Mouse (Mus musculus) neutrophil, adult 5-6 weeks (primary cell): Measurements from ENCODE around the gene Ly6g6f. TPM values are rescaled to one million over a fixed set of nuclear protein-coding genes. Genes with fewer than 3 reads are reported as not detected.

ENCODE experiments used
- ATAC-seq: fragments of 151-379, 151-347 bp; 2 replicates; pipeline ENCODE4 v1.8.0; 2017; ENCODE audit warnings: mild to moderate bottlenecking, moderate TSS enrichment; ENCODE audit not compliant: insufficient number of reproducible peaks, poor library complexity, low FRiP score, severe bottlenecking; ENCODE audit errors: extremely low read depth
- total RNA-seq: library from RNA; stranded (forward); fragments of 200-1000 nt; gene quantifications from 2 replicates; pipeline ENCODE4 v1.2.3, GENCODE M21; 2017

Gene Ly6g6f
- total RNA-seq, 1 experiment from 2014 or later, result not detected

GRCm38 (mm10) chr17:35083929-35084497 is 1.4 kb downstream of the Ly6g6f start:
- ATAC-seq, result no peak

DNA sequence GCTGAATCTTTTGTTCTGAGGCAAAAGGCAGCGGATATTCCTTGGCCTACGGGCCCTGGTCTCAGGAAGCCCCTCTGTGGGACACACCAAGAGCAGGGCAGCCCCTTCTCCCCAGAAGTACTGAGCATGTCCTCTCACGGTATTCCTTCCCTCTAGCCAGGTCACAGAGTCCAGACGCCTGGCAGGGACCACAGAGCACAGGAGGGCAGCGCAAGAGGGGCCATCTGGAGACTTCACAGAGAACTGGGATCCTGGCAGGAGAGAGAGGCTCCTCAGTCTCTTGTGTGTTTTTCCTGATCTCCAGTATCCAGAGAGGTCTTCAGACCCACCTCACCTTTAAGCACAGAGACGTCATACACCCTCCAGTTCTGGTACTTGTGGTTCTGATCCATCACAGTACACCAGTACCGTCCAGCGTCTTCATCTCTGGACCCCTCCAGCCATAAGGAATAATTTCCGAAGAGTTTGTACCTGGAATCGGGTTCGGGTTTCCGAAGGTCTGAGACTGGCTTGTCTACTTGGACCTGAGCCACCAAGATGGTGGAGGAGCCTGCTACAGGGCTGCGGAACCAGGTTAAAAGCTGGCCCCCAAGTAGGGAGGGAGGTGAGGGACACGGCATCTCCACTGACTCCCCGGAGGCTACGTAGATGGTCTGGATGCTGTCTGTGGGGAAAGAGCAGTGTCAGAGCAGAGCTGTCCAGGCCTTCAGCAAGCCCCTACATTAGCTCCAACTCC is 2.4 kb downstream of the Ly6g6f start:
- no peak for ATAC-seq

GRCm38 (mm10) chr17:35080710-35081109 is 4.7 kb downstream of the Ly6g6f start:
- no peak for ATAC-seq

GRCm38 (mm10) chr17:35080248-35080647 is 5.2 kb downstream of the Ly6g6f start:
- no peak for ATAC-seq

- no peak for ATAC-seq
Observed at GRCm38 (mm10) chr17:35079778-35080177, 5.6 kb downstream of the Ly6g6f start.

DNA sequence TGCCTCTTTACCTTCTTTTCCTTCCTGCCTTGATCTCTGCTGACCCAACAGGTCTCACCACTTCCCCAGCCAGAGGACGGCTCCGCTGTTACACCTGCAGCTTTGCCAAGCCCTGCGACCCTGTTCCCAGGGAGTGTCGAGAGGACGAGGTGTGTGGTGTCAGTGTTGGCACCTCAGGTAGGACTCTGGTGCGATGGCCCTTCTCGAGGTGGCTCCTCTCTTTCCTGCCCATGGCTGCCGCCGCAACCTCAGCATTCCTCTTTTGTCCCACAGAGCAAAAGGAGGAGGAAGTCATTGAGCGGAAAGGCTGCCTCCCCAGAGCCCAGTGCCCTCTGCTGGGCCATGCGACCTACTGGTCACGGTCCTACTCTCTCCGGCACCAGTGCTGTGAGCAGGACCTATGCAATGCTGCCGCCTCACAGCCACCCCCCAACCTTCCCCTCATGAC is 7.6 kb downstream of the Ly6g6f start, which contains the start of gene Ly6g6d:
Ly6g6d (minus strand) TSS at position 280 of the 448 bp plus-strand sequence.
- peak; percentile 45 for ATAC-seq

DNA sequence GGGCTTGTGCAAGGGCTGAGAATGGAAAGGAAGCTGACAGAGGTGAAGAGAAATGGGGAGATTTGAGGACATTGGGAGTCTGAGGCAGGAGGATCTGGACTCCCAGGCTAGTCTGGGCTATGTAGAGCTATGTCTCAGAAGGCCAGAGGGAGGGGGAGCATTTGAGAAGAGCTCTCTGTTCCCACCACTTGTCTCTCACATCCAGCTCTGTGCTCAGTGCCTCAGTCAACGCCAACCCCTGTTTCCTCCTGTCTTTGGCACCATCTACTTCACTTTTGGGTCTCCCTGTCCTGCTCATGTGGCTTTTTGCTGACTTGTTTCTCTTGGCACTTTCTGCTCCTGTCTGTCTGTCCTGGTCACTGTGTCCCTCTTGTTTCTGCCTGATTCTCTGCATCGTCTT is 8.1 kb downstream of the Ly6g6f start:
- no peak for ATAC-seq

GRCm38 (mm10) chr17:35076507-35077176 is 8.8 kb downstream of the Ly6g6f start, which contains the start of gene Ly6g6e:
Gene Ly6g6e, plus strand, starts transcription at chr17:35076902.
- ATAC-seq, result no peak

DNA sequence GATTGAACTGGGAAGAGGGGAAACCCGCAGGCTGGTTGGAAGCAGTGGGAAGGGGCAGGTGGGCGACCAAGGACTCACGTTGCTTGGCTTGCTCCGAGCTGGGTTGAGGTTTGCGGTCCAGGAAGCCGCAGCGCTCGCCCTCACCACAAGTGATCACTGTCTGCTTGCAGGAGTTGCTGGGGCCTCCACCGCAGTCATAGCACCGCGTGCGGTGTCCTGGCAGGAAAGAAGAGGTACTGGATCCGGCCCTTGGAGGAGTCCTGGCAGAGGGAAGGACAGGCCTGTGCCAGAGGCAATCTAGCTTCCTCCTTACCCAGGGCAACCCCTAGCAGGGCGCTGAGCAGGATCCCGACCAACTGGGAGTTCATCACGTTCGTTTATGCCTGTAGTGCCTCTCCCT is 11.3 kb downstream of the Ly6g6f start:
- no peak for ATAC-seq

DNA sequence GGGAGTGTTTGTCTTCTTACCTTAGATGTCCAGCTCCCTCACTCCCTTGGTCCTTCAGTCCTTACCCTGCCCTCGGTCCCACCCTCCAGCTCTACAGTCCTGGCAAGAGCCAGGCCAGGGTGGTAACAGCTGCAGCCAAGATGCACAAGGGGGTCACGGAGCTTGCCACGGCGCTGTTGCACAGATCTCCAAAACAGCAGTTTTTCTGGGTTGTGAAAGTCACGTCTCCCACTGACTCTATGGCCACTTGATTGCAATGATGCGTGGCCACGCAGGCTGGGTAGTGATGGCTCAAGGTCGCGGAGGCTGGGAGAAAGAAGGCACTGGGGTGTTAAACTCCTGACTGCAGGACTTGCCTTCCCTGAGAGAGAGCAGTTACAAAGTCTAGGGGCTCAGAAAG is 14.0 kb downstream of the Ly6g6f start:
- no peak for ATAC-seq

DNA sequence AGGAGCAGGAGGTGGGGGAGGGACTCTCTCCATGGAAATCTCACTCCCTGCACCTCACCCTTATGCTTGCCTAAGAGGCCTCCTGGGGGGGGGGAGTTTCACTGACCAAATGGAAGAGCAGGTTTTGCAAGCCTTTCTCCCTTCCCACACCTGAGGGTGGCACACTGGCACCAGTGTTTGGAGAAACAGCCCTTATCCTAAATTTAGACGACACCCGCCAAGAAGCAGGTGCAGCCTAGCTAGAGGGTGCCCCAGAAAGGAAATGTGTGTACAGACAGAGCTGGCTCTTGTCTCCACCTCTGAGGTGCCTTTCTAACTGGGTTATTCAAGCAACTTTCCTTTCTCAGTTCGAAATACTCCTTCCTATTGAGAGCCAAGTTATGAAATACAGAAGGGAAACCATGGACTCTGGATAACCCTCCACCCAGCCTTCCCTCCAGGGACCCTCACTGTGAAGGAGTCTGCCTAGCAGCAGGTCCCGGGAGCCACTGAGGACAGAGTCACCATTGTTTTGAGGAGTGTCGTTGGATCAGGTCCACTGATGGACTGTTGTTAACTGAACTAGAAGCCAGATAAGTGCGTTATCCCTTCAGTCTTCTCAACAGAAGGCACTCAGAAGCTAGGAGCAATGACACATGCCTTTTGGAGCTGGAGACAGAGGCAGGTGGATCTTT is 14.7 kb downstream of the Ly6g6f start:
- no peak for ATAC-seq

GRCm38 (mm10) chr17:35068213-35068914 is 17.0 kb downstream of the Ly6g6f start:
- no peak for ATAC-seq

- ATAC-seq, result no peak
Observed at GRCm38 (mm10) chr17:35066084-35066483, 19.3 kb downstream of the Ly6g6f start, which contains the start of gene Mpig6b. Gene Mpig6b, minus strand, starts transcription at chr17:35066184.

GRCm38 (mm10) chr17:35064951-35065947 is 20.2 kb downstream of the Ly6g6f start, which contains the start of gene Ly6g6c:
Gene Ly6g6c, plus strand, starts transcription at chr17:35065388.
- no peak for ATAC-seq

GRCm38 (mm10) chr17:35064378-35064877 is 21.0 kb downstream of the Ly6g6f start:
- ATAC-seq, result no peak

- no peak for ATAC-seq
Observed at GRCm38 (mm10) chr17:35063466-35063865, 21.9 kb downstream of the Ly6g6f start.

GRCm38 (mm10) chr17:35061299-35061698 is 24.1 kb downstream of the Ly6g6f start:
- ATAC-seq, result no peak
